In genomic region chr1:152148731-152149130, GRCm38 (mm10) we compare ENCODE assay signal across 17 mouse cellular contexts. TPM values are rescaled to one million over a fixed set of nuclear protein-coding genes. Genes with fewer than 3 reads are reported as not detected.
DNase-seq lines count a peak whose midpoint lies in the region; ATAC-seq lines count a peak whose summit lies in the region.
"Had no signal": no experiment of that assay in that cellular context is flagged by ENCODE, and none has a peak within 500 bp of the region (broad histone marks: within the 10 kb centered on the region; RNA-seq: fewer than 3 reads in every experiment).

No protein-coding gene starts in this region.

- H3K9ac ChIP-seq in embryonic facial prominence, embryonic 14.5 days (ENCODE audit: low read depth, low read length), result no peak overlapping the region
- H3K9ac ChIP-seq: embryonic facial prominence, embryonic 13.5 days; forebrain, embryonic 13.5 days; forebrain, embryonic 15.5 days; forebrain, postnatal 0 days had no signal

- no peak overlapping the region for H3K4me3 ChIP-seq in embryonic facial prominence, embryonic 14.5 days (ENCODE audit: low read depth, low read length)
- no peak overlapping the region for H3K4me3 ChIP-seq in embryonic facial prominence, embryonic 10.5 days
- H3K4me3 ChIP-seq: embryonic facial prominence, embryonic 13.5 days; forebrain, embryonic 13.5 days; forebrain, embryonic 15.5 days had no signal

- H3K9me3 ChIP-seq in embryonic facial prominence, embryonic 14.5 days (ENCODE audit: control insufficient read depth, low read length), result peaks cover 5% of the 10 kb centered on the region; the same call in 1 of the 2 replicates
- no peaks in the 10 kb centered on the region for H3K9me3 ChIP-seq in embryonic facial prominence, embryonic 10.5 days
- H3K9me3 ChIP-seq: embryonic facial prominence, embryonic 13.5 days; forebrain, embryonic 13.5 days; forebrain, embryonic 15.5 days had no signal

- no peaks in the 10 kb centered on the region for H3K27me3 ChIP-seq in embryonic facial prominence, embryonic 14.5 days (replicated peaks; ENCODE audit: control insufficient read depth, insufficient read depth, low read length)
- no peaks in the 10 kb centered on the region for H3K27me3 ChIP-seq in embryonic facial prominence, embryonic 10.5 days (replicated peaks; ENCODE audit: low read depth, poor library complexity, severe bottlenecking)
- H3K27me3 ChIP-seq: embryonic facial prominence, embryonic 13.5 days; forebrain, embryonic 13.5 days; forebrain, embryonic 15.5 days had no signal

- no peaks in the 10 kb centered on the region for H3K36me3 ChIP-seq in embryonic facial prominence, embryonic 14.5 days (ENCODE audit: control insufficient read depth, insufficient read depth, low read length)
- H3K36me3 ChIP-seq in embryonic facial prominence, embryonic 10.5 days (replicated peaks), result no peaks in the 10 kb centered on the region
- H3K36me3 ChIP-seq: embryonic facial prominence, embryonic 13.5 days; forebrain, embryonic 15.5 days had no signal

- no peak overlapping the region for H3K4me2 ChIP-seq in embryonic facial prominence, embryonic 14.5 days (ENCODE audit: low read depth, low read length)
- H3K4me2 ChIP-seq: embryonic facial prominence, embryonic 13.5 days; forebrain, embryonic 13.5 days; forebrain, embryonic 15.5 days had no signal

- no peak for ATAC-seq in embryonic facial prominence, embryonic 14.5 days (ENCODE audit: low read depth)
- ATAC-seq in activated CD4-positive, CD25-positive, alpha-beta regulatory T cell, adult 4 months, result no peak
- ATAC-seq: forebrain, embryonic 13.5 days; forebrain, embryonic 15.5 days; forebrain, postnatal 0 days had no signal

- peak; percentile 5 for DNase-seq in embryonic facial prominence, embryonic 14.5 days (ENCODE audit: low spot score)
- DNase-seq in embryonic facial prominence, embryonic 10.5 days (ENCODE audit: low spot score), result no peak
- peak; percentile 26 for DNase-seq in NIH3T3 (ENCODE audit: low read depth)
- no peak for DNase-seq in spleen, postnatal 4 days (ENCODE audit: low spot score in 2 of 2)
- DNase-seq: adrenal gland, adult 2 months; adrenal gland, postnatal 10 days; adrenal gland, postnatal 25 days; cerebellum, adult 11 months; cerebellum, adult 18-20 months; cerebellum, adult 8-10 months; cerebellum, adult 9-11 months; cerebellum, postnatal 14 days; forebrain, postnatal 0 days had no signal

- 69% methylated on average over 3 of the region's 3 CpGs for WGBS in embryonic facial prominence, embryonic 14.5 days
- 84% methylated on average over 3 of the region's 3 CpGs for WGBS in embryonic facial prominence, embryonic 10.5 days

- H3K27ac ChIP-seq in embryonic facial prominence, embryonic 14.5 days (replicated peaks; ENCODE audit: low read depth, low read length), result no peak overlapping the region
- H3K27ac ChIP-seq in embryonic facial prominence, embryonic 10.5 days (replicated peaks), result no peak overlapping the region
- H3K27ac ChIP-seq: embryonic facial prominence, embryonic 13.5 days; forebrain, embryonic 13.5 days; forebrain, embryonic 15.5 days had no signal

- H3K4me1 ChIP-seq in embryonic facial prominence, embryonic 14.5 days (ENCODE audit: control insufficient read depth, insufficient read depth, low read length), result no peaks in the 10 kb centered on the region
- H3K4me1 ChIP-seq in embryonic facial prominence, embryonic 10.5 days, result no peaks in the 10 kb centered on the region
- H3K4me1 ChIP-seq: embryonic facial prominence, embryonic 13.5 days; forebrain, embryonic 13.5 days; forebrain, embryonic 15.5 days had no signal

RNA-seq across cellular contexts. Expression of gene 1700025G04Rik, which starts 58.8 kb away (rescaled TPM):
- 35.5 and 37.0 TPM in 2 replicates for polyA plus RNA-seq in embryonic facial prominence, embryonic 14.5 days (2014; fragmentation: Nextera tagmentation; extraction: Ambion mirVana)
- polyA plus RNA-seq in embryonic facial prominence, embryonic 10.5 days (2016; fragmentation: Nextera tagmentation; extraction: Ambion mirVana), result 14.7 and 15.0 TPM in 2 replicates
- polyA plus RNA-seq in activated CD4-positive, CD25-positive, alpha-beta regulatory T cell, adult 4 months (2017; shearing (Covaris generic)), result 1 to 10 TPM; 2.5 to 3.7 TPM

Comparison
In these comparisons a context has a peak if more than half of its experiments do, and no peak if none do; other contexts are left out.
1. DNase-seq: peak in embryonic facial prominence, embryonic 14.5 days (single experiment) and NIH3T3 (single experiment); none in embryonic facial prominence, embryonic 10.5 days (single experiment) and spleen, postnatal 4 days (0 of 2).